Mouse (Mus musculus) kidney, adult 2 months (tissue): Measurements from ENCODE around the gene Acaa1a.

Experiments used
- CTCF ChIP-seq: fragments of 200-500 bp; conservative IDR thresholded peaks from 2 replicates; pipeline ENCODE4 v1.5.1; 2011; ENCODE audit warnings: low read depth, mild to moderate bottlenecking, control low read depth, low read length, moderate library complexity, mixed read lengths; ENCODE audit not compliant: insufficient read depth, insufficient read length
- POLR2A ChIP-seq: fragments of 200-500 bp; IDR thresholded peaks from one replicate; pipeline ENCODE4 v1.6.1; 2011; ENCODE audit warnings: low read depth, low read length, control low read depth

DNA sequence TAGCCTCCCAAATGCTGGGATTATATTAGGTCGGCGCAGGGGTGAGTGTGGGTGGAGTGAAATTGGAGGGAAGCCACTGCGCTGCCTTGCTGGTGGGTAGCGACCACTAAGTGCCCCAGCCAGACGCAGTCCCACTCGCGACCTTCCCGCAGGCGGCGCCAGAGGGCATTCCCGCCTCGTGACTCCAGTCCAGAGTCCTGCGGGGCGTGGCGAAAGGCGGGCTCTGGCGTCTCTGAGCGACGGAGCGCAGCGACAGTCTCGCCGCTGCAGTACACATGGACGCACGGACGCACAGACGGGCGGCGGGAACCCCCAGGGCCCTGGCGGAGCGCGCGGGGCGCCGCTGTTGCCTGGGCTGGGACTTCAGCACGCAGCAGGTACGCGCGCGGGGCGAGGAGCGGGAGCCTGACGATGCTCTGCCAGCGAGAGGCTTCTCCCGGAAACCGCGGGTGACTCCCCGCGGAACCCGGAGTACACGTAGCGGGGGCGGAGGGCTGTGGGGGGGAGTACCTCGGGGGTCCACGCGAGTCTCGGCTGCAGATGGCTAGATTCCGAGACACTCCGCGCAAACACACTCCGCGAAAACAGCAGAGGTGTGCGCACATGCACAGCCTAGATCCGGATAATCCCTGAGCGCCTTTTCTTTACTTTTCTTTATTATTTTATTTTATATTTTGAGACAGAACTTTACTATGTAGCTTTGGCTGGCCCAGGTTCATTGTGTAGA lies 18.0 kb downstream of the Acaa1a start, which contains the start of gene Xylb:
- peak; percentile 79 for TF ChIP-seq CTCF
- peak; percentile 65 for TF ChIP-seq POLR2A
